Mouse (Mus musculus): ENCODE measurements around the gene Trim71. TPM values are rescaled to one million over a fixed set of nuclear protein-coding genes. Genes with fewer than 3 reads are reported as not detected.
"Not testable (repeated sequence)": the region's sequence is repeated elsewhere in the genome, so short reads cannot be mapped to it uniquely, and the experiment has no call there.

Gene Trim71
- polyA plus RNA-seq, 1 experiment from 2014 or later = 0.23 TPM

GRCm38 (mm10) chr9:114522041-114522440 is 42.1 kb downstream of the Trim71 start:
- ATAC-seq (ENCODE audit: insufficient number of reproducible peaks, low FRiP score, low TSS enrichment, low read depth) = no peak

GRCm38 (mm10) chr9:114520529-114520928 is 43.6 kb downstream of the Trim71 start:
- not testable (repeated sequence) for H3K4me3 ChIP-seq (replicated peaks); H3K27ac ChIP-seq (replicated peaks)
- WGBS = 66% methylated on average over 4 of the region's 4 CpGs

More at GRCm38 (mm10) chr9:114522041-114522440, 42.1 kb downstream of the Trim71 start:
- Histone ChIP-seq H3K9ac (no peak overlapping the region), H3K27me3 (no peaks in the 10 kb centered on the region), H3K4me3 (replicated peaks) (no peak overlapping the region), H3K4me2 (replicated peaks) (no peak overlapping the region), H3K9me3 (replicated peaks) (no peaks in the 10 kb centered on the region), H3K27ac (replicated peaks) (no peak overlapping the region), H3K4me1 (peaks cover 15% of the 10 kb centered on the region), H3K36me3 (no peaks in the 10 kb centered on the region)
- 57% methylated on average over 5 of the region's 5 CpGs for WGBS

GRCm38 (mm10) chr9:114518812-114519477 is 45.2 kb downstream of the Trim71 start:
- no peak for ATAC-seq (ENCODE audit: insufficient number of reproducible peaks, low FRiP score, low TSS enrichment, low read depth)
- Histone ChIP-seq H3K4me3 (replicated peaks) (no peak overlapping the region), H3K9ac (no peak overlapping the region), H3K36me3 (0 out of 2 replicates have a peak, but pooled peaks cover under 1% of the 10 kb centered on the region), H3K27me3 (no peaks in the 10 kb centered on the region), H3K4me1 (peaks cover 13% of the 10 kb centered on the region), H3K4me2 (replicated peaks) (no peak overlapping the region), H3K9me3 (replicated peaks) (peaks cover under 1% of the 10 kb centered on the region; the same call in 1 of the 2 replicates), H3K27ac (replicated peaks) (no peak overlapping the region)
- 67% methylated on average over 9 of the region's 9 CpGs for WGBS

More at GRCm38 (mm10) chr9:114520529-114520928, 43.6 kb downstream of the Trim71 start:
- H3K36me3 ChIP-seq; H3K4me1 ChIP-seq; H3K9ac ChIP-seq; ATAC-seq (ENCODE audit: insufficient number of reproducible peaks, low FRiP score, low TSS enrichment, low read depth); H3K4me2 ChIP-seq (replicated peaks); H3K27me3 ChIP-seq; H3K9me3 ChIP-seq (replicated peaks): not testable (repeated sequence)

GRCm38 (mm10) chr9:114517924-114518497 is 46.2 kb downstream of the Trim71 start:
- Histone ChIP-seq H3K9me3 (replicated peaks) (peaks cover 10% of the 10 kb centered on the region), H3K27me3 (no peaks in the 10 kb centered on the region), H3K9ac (no peak overlapping the region), H3K4me1 (peaks cover 13% of the 10 kb centered on the region), H3K27ac (replicated peaks) (no peak overlapping the region), H3K36me3 (peaks cover 9% of the 10 kb centered on the region; the same call in 1 of the 2 replicates), H3K4me2 (replicated peaks) (no peak overlapping the region), H3K4me3 (replicated peaks) (no peak overlapping the region)
- WGBS = 70% methylated on average over 13 of the region's 13 CpGs
- ATAC-seq (ENCODE audit: insufficient number of reproducible peaks, low FRiP score, low TSS enrichment, low read depth) = no peak

- Histone ChIP-seq H3K9ac (no peak within 1 kb of the TSS), H3K9me3 (replicated peaks) (peaks cover 16% of the 10 kb centered on the region), H3K27me3 (no peaks in the 10 kb centered on the region), H3K27ac (replicated peaks) (peak within 1 kb of the TSS; percentile 12), H3K4me2 (replicated peaks) (0 out of 2 replicates have a peak within 1 kb of the TSS, but pooled peaks have one; percentile 12), H3K36me3 (peaks cover 9% of the 10 kb centered on the region; the same call in 1 of the 2 replicates), H3K4me3 (replicated peaks) (no peak within 1 kb of the TSS), H3K4me1 (peaks cover 13% of the 10 kb centered on the region)
- peak; percentile 25; the same call in 1 of the 2 replicates for ATAC-seq (ENCODE audit: insufficient number of reproducible peaks, low FRiP score, low TSS enrichment, low read depth)
- 46% methylated on average over 11 of the region's 11 CpGs for WGBS
Measured at GRCm38 (mm10) chr9:114515364-114515763, 48.8 kb downstream of the Trim71 start, which contains the start of gene C130032M10Rik. Gene C130032M10Rik (plus strand): TSS chr9:114515697.

GRCm38 (mm10) chr9:114512831-114513230 is 51.3 kb downstream of the Trim71 start:
- H3K4me2 ChIP-seq (replicated peaks) = no peak overlapping the region
- H3K9me3 ChIP-seq (replicated peaks) = peaks cover 16% of the 10 kb centered on the region
- H3K27ac ChIP-seq (replicated peaks) = no peak overlapping the region
- peaks cover 13% of the 10 kb centered on the region for H3K4me1 ChIP-seq
- no peak overlapping the region for H3K4me3 ChIP-seq (replicated peaks)
- no peaks in the 10 kb centered on the region for H3K27me3 ChIP-seq
- no peak overlapping the region for H3K9ac ChIP-seq
- H3K36me3 ChIP-seq = peaks cover 9% of the 10 kb centered on the region; the same call in 1 of the 2 replicates
- WGBS = 95% methylated on average over 21 of the region's 21 CpGs
- no peak for ATAC-seq (ENCODE audit: insufficient number of reproducible peaks, low FRiP score, low TSS enrichment, low read depth)

- 89% methylated on average over 9 of the region's 9 CpGs for whole genome bisulfite sequencing
- no peak for ATAC-seq (ENCODE audit: insufficient number of reproducible peaks, low FRiP score, low TSS enrichment, low read depth)
- H3K36me3 ChIP-seq = peaks cover 9% of the 10 kb centered on the region; the same call in 1 of the 2 replicates
Measured at GRCm38 (mm10) chr9:114509785-114510184, 54.4 kb downstream of the Trim71 start.

GRCm38 (mm10) chr9:114507421-114507820 is 56.7 kb downstream of the Trim71 start:
- WGBS = 81% methylated on average over 9 of the region's 9 CpGs
- no peaks in the 10 kb centered on the region for H3K4me1 ChIP-seq
- no peak for ATAC-seq (ENCODE audit: insufficient number of reproducible peaks, low FRiP score, low TSS enrichment, low read depth)
- H3K9me3 ChIP-seq (replicated peaks) = 0 out of 2 replicates have a peak, but pooled peaks cover under 1% of the 10 kb centered on the region
- H3K4me2 ChIP-seq (replicated peaks) = no peak overlapping the region
- H3K9ac ChIP-seq = no peak overlapping the region
- no peak overlapping the region for H3K27ac ChIP-seq (replicated peaks)
- H3K27me3 ChIP-seq = no peaks in the 10 kb centered on the region
- no peaks in the 10 kb centered on the region for H3K36me3 ChIP-seq
- H3K4me3 ChIP-seq (replicated peaks) = no peak overlapping the region

More at GRCm38 (mm10) chr9:114509785-114510184, 54.4 kb downstream of the Trim71 start:
- Histone ChIP-seq H3K4me2 (replicated peaks) (no peak overlapping the region), H3K4me1 (no peaks in the 10 kb centered on the region), H3K9ac (no peak overlapping the region), H3K27ac (replicated peaks) (no peak overlapping the region), H3K9me3 (replicated peaks) (peaks cover 16% of the 10 kb centered on the region), H3K4me3 (replicated peaks) (no peak overlapping the region), H3K27me3 (no peaks in the 10 kb centered on the region)

GRCm38 (mm10) chr9:114506564-114506963 is 57.6 kb downstream of the Trim71 start:
- no peak overlapping the region for H3K4me3 ChIP-seq (replicated peaks)
- WGBS = 75% methylated on average over 4 of the region's 4 CpGs
- H3K9ac ChIP-seq = no peak overlapping the region
- no peaks in the 10 kb centered on the region for H3K9me3 ChIP-seq (replicated peaks)
- H3K27ac ChIP-seq (replicated peaks) = no peak overlapping the region
- no peaks in the 10 kb centered on the region for H3K4me1 ChIP-seq
- H3K36me3 ChIP-seq = no peaks in the 10 kb centered on the region
- ATAC-seq (ENCODE audit: insufficient number of reproducible peaks, low FRiP score, low TSS enrichment, low read depth) = no peak
- H3K27me3 ChIP-seq = no peaks in the 10 kb centered on the region
- no peak overlapping the region for H3K4me2 ChIP-seq (replicated peaks)

- H3K4me1 ChIP-seq = 0 out of 2 replicates have a peak, but pooled peaks cover 3% of the 10 kb centered on the region
- no peak within 1 kb of the TSS for H3K4me2 ChIP-seq (replicated peaks)
- peaks cover 3% of the 10 kb centered on the region; the same call in 1 of the 2 replicates for H3K27me3 ChIP-seq
- ATAC-seq (ENCODE audit: insufficient number of reproducible peaks, low FRiP score, low TSS enrichment, low read depth) = no peak
- no peak within 1 kb of the TSS for H3K27ac ChIP-seq (replicated peaks)
- H3K4me3 ChIP-seq (replicated peaks) = no peak within 1 kb of the TSS
- no peaks in the 10 kb centered on the region for H3K36me3 ChIP-seq
- WGBS = 77% methylated on average over 9 of the region's 9 CpGs
- H3K9me3 ChIP-seq (replicated peaks) = no peaks in the 10 kb centered on the region
- H3K9ac ChIP-seq = no peak within 1 kb of the TSS
Measured at GRCm38 (mm10) chr9:114504816-114505215, 59.4 kb downstream of the Trim71 start, which contains the start of gene Ccr4. Gene Ccr4 (minus strand): TSS chr9:114504916.

GRCm38 (mm10) chr9:114502711-114503427 is 61.3 kb downstream of the Trim71 start:
- H3K4me2 ChIP-seq (replicated peaks) = no peak overlapping the region
- no peaks in the 10 kb centered on the region for H3K9me3 ChIP-seq (replicated peaks)
- peak; percentile 59 for ATAC-seq (ENCODE audit: insufficient number of reproducible peaks, low FRiP score, low TSS enrichment, low read depth)
- WGBS = 55% methylated on average over 15 of the region's 15 CpGs
- H3K4me1 ChIP-seq = peaks cover 10% of the 10 kb centered on the region; the same call in 1 of the 2 replicates
- H3K4me3 ChIP-seq (replicated peaks) = no peak overlapping the region
- peaks cover 5% of the 10 kb centered on the region; the same call in 1 of the 2 replicates for H3K27me3 ChIP-seq
- H3K27ac ChIP-seq (replicated peaks) = no peak overlapping the region
- no peaks in the 10 kb centered on the region for H3K36me3 ChIP-seq
- no peak overlapping the region for H3K9ac ChIP-seq

Measured in embryonic facial prominence, embryonic 15.5 days (tissue).